Mouse (Mus musculus) cerebellum, postnatal 10 days (tissue): ENCODE results near the gene Grm1.

Experiments used
- DNase-seq, 2 experiments: peaks; one replicate each; pipeline ENCODE4 v3.0.0; 2021; ENCODE audit warnings: mixed read lengths in 2 of 2

Grm1 gene

DNA sequence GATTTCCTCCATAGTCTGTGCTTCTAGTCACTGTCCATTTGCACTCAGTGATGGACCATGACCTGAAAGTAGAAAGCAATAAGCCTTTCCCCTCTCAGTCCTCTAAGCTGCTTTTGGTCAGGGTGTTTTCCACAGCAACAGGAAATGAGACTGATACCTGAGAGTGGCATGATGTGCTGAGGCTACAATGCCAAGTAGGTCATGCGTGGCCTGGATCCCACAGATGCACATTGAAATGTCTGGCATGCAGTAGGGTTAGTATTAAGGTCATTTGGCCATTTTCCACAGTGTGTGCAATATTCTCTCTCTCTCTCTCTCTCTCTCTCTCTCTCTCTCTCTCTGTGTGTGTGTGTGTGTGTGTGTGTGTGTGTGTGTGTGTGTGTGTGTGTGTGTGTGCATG, 254.8 kb downstream of the Grm1 start:
- DNase-seq, result peak; percentile 61 to 72

DNA sequence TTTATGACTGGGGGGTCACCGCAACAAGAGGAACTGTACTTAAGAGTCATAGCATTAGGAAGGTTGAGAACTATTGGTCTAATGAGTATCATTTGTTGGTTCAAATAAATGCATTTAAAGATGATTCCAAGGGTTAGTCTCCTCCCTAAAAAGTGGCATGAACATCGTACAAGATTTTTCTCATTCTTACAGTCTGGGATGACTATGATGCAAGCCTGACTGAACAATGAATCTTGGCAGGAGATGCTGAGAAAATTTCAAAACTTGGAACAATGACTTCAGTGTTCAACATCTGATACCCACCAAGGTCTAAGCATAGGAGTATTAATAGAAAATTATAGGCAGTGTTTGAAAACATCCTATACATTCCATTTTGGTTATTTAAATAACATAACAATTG, 264.1 kb downstream of the Grm1 start:
- no peak for DNase-seq

DNA sequence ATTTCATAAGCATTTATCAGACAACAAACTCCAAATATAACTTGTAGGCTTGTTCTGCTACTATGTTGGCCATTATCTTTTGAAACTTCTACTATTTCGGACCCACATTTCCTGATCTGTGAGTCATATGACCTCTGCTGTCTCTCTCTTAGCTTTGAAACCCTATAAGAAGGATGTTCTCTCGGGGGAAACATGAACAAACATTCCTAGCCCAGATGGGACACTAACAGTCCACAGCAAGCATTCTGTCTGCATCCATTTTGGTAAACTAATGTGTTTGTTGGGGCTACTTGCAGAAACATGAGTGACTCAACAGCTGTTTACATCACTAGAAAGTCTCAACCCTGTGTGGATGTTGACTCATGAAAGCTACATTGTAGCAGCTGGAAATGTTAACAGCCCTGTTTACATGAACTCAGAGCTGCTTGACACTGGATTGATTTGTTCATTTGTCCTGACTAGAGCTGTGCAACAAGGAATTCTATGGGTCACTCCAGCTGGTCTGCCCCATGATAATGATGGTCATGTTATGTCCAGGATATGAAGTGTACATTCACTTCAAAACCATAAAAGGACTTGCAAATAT, 267.4 kb downstream of the Grm1 start:
- no peak for DNase-seq

DNA sequence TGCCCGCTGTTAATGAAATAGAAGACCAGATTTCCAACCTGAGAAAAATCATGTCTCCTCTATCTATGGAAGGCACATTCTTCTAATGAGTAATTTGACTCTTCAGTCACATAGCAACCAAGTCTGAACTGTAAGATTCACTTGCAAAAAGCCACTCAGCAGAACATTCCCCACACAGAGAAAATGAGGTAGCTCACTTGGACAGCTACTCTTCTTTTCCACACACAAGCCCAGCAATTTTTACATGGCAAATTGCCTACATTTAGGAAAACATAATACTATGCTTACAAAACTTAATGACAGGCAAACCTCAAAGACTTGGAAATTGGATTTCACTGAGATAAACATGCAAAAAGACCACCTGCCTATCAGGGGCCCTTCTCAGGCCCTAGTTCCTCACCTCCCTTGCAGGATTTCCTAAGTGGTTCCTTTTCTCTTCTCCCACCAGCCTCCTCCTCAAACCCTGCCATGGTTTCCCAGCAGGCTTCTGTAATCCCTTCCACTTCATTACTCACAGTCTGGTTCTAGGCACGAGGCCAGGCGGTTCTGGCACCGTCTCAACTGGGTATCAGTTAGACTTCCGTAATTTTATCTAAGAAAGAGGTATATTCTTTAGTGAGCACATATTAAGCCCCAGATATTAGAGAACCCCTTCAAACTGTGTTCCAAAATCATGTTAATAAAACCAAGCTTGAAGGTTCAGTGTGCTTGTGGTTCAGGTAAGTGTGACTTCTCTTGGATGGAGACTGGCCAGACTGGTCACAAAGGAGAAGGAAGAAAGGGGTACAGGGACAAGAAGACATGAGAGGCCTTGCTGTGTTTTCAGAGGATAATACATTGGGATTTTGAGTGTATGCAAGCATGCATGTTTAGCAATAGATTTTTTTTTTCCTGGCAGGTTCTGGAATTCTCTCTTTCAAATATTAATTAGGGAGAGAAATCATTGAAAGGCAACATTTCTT, 269.1 kb downstream of the Grm1 start:
- peak; percentile 93 to 96 for DNase-seq

DNA sequence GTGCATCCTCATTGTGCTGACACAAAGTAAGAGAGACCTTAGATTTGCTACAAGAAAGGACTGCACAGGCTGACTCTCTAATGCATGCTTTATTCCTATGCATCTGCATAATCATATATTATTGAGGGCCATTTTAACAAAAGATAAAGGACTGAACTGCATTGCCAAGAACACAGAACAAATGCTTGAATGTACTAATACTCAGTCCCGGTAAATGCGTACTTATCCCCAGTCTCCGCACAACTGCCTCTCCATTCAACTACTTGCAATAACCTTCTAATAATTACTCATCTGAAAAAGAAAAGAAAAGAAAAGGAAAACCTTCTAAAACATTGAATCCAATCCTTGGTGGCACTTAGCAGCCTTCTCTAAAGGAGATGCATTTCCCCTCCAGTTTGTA, 272.4 kb downstream of the Grm1 start:
- no peak for DNase-seq

DNA sequence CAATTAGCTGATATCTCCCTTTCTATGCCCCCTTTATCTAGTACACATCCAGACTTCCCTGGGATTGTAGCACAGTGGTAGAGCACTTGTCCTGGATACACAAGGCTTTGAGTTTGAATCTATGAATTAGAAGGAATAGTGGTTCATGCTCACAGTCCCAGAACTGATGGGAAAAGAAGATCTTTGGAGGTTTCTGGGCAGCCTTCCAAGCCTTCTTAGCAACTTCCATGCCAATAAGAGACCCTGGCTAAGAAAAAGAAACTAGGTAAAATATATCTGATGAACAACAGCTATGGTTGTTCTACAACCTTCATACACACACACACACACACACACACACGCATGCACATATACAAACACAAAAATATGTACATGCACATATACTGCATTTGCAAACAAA, 286.8 kb downstream of the Grm1 start:
- peak; percentile 38 to 56 for DNase-seq

DNA sequence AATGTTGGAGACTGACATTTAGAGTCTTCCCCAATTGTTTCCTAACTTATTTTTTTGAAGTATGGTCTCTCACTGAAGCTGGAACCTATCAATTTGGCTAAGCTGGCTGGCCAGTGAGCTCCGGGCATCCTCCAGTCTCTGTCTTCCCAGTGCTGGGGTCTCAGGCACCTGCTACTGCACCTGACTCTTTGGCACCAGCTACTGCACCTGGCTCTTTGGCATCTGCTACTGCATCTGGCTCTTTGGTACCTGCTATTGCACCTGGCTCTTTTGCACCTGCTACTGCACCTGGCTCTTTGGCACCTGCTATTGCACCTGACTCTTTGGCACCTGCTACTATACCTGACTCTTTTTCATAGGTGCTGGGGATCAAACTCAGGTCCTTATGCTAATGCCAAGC, 291.7 kb downstream of the Grm1 start:
- DNase-seq, result peak; percentile 58 to 70

DNA sequence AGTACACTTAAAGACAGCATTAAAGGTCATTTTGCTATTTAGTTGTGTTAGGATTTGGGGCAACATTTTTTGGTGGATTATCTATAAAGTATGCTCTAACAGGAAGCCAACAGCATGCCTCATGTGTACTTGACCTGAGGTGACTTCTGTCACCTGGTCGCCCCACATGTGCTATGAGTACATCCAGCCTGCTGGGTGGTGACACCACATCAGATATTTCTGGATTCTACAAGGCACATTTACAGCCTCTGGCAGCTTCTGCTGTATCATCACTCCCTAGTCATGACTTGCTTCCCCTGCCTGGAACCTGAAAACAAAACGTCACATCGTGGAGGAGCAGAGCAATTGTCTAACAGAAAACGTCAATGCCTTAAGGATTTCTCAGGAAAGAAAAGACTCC, 292.2 kb downstream of the Grm1 start:
- DNase-seq, result peak in 1 of 2 experiments; percentile 12

DNA sequence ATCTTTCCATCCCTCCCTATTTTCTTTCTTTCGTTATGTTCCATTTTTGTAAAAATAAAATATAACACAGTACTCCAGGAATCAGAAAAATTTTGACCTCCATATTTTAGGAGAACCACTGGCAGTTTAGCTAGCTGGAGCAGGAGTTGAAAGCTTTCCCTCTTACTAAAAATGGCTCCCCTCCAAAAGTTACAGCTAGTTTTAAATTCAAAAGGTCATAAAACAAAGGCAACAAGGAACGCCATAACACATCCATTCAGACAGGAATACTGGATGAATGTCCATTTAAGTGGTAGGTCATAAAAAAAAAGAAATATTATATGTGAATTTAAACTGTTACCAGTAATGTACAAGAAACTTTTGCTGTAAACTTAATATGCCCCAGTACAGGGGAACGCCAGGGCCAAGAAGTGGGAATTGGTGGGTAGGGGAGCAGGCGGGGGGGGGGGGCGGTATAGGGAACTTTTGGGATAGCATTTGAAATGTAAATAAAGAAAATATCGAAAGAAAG, 294.2 kb downstream of the Grm1 start:
- DNase-seq, result no peak

DNA sequence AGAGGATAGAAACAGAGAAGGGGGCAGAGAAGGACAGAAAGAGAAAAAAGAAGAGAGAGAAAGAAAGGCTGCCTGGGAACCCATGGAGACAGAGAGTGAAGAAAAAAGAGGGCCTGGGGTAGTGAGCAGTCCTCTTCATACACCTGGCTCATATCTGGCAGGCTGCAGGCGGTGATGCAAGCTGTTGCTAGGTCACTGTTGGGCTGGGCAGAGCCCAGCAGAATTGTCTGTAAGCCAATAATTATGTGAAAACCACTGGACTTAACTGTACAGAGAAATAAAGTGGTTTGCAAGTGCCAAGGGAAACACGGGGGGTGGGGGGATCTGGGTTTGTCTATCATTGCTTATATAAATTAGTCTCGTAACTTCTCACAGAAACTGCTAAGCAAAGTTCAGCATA, 297.0 kb downstream of the Grm1 start:
- DNase-seq, result no peak

DNA sequence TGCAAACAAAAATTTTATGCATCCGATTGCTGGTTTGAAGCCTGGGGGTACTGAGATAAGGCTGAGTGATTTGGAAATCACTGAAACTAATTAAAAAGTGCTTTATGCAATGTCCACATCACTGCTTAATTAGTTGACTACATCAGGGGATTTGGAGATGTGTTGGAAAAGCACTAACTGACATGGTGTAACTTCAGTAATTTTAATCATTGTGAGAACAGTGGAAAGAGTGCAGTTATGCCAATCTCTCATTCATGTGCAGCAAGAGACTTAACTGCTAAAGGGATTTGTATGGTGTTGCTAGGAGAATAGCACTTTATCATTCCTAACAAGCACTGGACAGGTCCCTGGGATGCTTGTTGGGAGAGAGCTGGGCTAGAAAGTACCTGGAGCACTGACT, 307.3 kb downstream of the Grm1 start:
- DNase-seq, result no peak

DNA sequence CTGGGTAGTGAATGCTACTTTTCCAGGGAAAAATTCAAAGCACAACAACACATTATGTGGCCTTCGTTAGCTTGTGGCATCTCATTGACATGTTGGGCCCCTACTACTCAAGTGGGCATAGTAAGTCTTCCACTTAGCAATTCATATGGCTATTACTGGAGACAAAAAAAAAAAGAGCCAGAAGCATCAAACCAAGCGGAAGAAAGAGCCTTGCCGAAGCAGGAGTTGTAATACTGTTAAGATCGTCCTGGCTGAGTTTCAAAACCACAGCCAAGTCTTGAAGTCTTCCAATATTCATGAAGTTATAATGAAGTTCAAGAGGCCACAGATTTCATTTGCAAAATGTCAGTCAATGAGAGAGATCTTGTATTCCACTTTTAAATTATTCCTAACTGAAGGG, 319.1 kb downstream of the Grm1 start:
- DNase-seq, result peak; percentile 14 to 25

DNA sequence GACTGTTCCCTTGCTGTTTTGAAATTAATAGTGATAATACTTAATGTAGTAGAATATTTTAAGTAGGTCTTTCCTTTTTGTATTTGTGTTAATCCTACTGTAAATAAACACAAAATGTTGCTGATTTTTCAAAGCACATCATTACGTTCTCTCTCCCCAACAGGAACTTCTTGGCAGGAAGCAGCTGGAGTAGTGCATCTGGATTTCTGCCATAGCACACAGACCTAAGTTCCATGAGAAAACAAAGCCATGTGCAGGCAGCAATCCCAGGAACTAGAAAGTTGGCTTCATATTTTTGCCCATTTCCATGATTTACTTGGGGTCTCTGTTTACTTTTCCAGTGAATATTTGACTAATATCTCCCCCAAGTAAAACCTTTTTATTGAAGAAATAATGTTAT, 320.9 kb downstream of the Grm1 start:
- DNase-seq, result peak; percentile 16 to 26

DNA sequence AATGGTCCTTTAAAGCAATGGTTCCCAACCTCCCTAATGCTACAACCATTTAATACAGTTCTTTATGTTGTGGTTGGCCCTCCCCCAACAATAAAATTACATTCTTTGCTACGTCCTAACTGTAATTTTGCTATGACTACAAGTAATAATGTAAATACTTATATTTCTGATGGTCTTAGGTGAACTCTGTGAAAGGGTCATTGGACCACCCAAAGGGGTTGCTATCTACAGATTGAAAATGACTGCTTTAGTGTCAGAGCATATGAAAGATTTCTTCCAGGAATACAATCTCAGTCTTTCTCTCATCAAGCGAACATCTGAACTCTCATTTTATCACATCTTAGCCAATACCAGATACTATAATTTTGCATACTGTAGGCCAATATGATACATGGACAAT, 321.4 kb downstream of the Grm1 start:
- no peak for DNase-seq

DNA sequence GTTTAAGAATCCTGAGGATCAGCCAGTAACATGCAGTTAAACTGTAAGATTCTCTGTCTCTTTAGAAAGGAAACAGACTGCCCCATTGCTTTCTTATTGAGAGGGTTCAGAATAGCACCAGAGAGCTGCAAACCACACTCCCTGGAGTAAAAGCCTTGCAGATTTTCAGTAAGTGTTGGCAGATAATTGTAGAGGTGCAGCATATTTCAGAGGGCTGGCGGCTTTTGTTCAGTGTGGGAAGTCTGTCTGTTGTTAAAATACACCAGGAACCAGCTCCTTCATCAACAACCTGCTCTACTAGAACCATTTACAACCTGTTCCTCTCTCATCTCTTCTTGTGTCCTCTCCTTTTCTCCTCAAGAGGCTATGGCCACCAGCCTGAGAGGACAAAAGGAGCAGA, 331.1 kb downstream of the Grm1 start:
- DNase-seq, result no peak

DNA sequence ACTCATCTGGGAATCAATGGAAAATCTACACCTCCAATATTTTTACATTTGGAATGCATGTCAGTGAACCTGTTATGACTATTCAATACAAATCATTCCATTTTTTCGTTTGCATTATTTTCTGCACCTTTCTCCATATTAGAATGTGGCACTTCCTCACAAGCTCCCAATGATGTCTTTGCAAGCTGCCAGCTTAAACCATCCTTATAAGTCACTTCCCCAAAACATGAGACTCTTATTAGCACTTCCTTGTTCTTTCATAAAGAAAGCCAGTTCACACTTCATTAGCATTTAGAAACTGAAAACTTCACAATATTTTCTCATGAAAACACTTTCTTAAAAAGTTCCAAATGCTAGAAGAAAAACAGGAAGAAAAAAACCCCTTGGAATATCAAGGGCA, 338.1 kb downstream of the Grm1 start:
- no peak for DNase-seq

DNA sequence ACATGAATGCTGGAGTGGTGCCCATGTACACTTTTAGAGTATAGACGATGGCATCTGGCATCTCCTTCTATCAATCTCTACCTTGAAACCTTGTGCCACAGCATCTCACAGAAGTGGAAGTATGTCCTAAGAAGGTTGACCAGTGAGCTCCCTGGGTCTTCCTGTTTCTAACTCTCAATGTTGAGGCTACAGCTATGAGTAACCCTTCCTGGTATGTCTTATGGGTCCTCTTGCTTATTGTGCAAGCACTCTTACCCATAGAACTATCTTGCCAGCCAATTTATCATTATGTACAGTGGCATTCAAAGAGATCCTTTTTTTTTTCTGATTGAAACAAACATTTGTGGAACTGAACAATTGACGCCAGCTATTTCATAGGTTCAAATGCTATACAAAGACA, 340.0 kb downstream of the Grm1 start:
- DNase-seq, result no peak

DNA sequence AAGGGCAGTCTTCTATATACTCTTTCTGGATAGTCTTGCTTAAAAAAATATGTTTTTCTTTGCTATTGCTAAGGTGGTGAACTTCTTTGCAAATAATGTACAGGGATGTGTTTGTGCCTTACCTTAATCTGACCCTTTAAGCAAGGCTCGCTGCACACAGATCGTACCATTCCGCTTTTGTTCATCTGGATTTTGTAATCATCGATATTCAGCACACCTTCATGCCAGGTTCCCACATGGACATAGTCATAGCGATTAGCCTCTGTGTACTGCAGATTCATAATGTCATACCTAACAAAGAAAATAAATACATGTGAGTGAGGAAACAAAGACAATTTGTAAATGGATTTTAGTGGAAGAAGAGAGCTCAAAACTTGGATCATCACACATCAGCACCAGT, 340.8 kb downstream of the Grm1 start:
- no peak for DNase-seq

DNA sequence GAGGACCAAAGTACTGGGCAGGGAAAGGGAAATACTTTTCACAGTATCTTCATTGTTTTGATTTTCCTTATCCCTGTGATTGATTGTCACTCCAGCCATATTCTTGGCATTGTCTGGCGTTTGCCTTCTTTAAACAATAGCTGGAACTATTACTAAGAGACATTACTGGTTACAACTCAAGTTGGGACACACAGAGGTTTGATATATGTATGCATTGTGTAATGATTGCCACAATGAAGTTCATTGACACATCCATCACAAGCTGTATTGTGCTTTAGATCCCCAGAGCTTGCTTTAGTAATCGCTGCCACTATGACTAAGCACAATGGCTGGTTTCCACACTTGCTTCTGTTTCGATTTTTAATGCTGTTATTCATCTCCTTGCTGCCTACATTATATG, 341.4 kb downstream of the Grm1 start:
- DNase-seq, result no peak

DNA sequence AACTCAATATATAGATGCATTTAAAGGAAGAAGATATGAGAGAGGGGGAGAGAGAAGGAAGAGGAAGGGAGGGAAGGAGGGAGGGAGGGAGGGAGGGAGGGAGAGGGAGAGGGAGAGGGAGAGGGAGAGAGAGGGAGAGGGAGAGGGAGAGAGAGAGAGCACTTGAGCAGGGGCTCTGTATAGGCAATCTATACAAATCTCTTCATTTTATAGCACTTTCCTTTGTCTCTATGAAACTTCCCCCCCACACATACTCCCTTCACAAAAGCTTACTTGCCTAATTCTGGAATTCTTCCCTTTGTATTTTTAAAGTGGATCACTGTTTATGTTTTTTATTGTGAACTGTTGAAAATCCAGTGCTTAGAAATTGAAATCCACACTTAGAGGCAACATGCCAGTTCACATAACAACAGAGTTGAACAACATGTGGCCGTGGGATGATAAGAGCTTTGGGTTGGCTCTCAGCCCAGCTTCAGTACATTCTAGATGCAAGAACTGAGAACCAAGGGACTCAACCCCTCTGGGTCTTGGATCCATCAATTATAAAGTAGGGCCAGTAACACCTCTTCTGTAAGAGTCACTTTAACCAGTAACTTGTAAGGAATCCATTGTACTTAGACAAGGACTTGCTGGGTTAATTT, 345.0 kb downstream of the Grm1 start:
- DNase-seq, result peak in 1 of 2 experiments; percentile 31

DNA sequence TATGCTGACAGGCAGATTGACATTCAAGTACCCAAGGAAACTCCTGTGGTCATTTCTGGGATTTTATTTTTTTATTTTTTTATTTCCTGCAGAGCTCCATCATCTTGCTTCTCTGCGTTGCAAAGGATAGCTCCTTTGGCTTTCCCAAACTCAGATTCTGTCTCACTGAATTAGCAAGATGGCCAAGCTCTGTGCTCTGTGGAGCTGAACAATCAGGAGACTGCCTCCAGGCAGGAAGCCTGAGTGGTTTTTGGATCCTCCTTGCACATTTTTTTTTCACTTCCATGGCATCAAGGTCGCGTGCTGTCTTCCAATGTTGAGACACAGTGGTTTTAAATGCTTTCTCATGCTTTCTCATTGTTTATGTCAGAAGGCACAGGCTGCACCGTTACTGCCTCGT, 347.6 kb downstream of the Grm1 start:
- DNase-seq, result peak; percentile 65 to 70

DNA sequence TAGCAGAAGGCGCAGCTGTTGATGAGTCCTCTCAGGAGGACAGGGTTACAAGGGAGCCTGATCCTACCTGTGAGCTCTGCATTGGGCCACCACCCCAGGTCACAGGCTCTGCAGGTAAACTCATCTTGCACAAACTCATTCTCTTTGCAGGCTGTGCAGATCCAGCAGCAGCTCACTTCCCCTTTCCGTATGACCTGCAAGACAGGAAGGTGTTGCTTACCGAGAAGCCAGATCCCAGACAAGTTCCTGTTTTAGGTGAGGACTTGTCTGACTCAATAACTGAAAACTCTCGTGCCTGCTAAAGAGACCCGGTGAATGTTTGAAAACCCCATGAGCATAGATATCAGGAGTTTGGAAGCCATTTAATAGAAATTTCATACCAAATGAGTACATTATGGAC, 349.1 kb downstream of the Grm1 start:
- no peak for DNase-seq

DNA sequence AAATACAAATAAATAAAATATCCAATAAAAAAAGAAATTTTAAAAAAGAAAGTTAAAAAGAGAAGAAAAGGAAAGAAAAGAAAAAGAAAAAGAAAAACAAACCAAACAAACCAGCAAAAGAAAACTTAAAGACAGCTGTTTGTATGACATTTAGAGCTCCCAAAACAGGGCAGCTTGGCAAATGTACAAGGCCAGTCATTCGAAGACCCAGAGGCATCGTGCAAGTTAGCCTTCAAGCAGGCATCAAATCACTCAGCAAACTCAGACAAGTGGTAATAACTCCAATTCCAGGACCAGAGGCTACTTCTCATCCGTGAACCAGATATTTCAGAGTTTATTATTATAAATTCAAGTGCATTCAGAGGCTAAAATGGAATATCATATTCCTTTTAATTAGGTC, 355.7 kb downstream of the Grm1 start:
- DNase-seq, result no peak

DNA sequence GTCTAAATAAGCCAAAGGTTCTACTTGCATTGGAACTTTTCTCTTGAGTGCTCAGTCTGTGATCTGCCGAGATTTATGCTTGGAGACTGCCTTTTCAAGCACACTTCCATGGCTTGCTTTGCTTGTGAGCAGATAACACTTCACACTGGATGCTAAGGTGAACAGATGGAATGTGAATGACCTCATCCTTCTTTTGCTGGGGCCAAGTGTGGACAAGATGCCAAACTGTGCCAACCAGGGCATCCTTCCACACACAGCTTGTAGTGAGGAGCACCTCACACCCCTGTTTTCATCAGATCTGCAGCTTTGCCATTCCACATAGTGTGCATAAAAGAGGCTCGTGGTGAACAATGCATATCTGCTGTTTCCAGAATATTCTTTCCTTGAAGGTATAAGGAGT, 371.3 kb downstream of the Grm1 start:
- DNase-seq, result peak; percentile 89 to 90
